Mouse (Mus musculus): ENCODE data around the gene Nedd9.

Gene Nedd9

DNA sequence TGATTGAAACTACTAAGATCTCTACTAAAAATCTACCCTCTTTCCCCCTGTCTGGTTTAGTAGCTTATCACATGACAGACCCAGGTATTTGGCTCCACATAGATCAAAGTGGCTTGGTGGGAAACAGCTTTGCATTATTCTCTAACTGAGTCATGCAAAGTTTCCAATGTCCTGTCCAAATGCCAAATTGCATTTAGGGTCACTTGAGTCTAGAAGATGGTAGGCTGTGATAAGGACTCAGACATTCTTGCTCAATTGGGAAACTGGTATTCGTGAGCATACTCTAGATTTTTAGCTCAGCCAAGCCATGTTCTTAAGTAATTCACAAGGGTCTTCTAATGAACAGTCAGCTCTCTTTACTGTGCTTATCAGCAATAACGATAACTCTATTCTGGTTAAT lies 7.5 kb upstream of the Nedd9 start:
- in situ Hi-C loops (cut with MboI; ENCODE audit: unreplicated experiment in 2 of 2) = no loop called here

DNA sequence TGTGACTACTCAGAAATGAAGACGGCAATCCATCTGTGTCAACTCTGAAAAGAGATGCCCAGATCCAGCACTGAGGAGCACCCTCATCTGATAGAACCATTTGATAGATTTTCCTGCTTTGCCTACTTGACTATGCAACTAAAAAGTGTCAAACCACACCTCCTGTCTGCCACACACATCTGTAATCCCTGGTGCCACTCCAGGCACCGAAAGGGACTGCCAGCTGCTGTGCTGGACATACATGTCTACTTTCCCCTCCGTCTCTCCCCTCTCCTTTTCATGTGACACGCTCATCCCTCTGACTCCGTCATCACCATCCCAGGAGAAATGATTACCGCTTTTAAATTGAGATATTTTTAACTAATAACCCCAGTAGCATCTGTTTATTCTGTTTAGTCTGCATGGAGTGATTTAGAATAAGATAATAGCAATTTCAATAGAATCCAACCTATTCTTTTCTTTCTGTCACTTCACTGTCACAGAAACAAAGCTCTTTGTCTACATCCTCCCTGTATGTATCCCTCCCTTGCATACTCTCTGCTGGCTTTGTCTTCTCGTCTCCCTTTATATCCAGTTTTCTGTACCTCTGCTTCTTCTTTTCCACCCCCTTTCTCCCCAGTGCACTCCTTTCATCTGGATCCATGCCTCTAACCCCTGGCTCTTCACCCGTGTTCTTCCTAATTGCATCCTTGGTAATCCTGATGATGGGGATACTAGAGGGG lies 5.0 kb upstream of the Nedd9 start:
- in situ Hi-C loops (cut with MboI; ENCODE audit: unreplicated experiment in 2 of 2) = no loop called here

DNA sequence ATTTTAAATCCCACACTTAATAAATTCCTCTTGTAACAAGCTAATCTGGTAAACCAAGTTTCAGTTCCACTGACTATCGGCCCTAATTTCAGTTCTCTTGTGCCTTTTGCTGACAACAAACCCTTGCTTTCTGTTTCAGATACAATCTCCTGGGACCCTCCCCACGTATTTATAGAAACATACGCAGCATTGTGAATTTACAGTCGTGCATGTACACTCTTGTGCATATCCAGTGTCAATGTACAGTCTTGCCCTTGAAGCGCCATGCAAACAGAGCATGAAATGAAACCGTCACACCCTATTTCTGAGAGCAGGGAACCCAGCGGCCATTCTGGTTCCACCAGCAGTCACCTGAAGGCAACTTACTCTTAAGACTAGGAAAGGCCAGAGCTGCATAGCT lies 4.4 kb upstream of the Nedd9 start:
- in situ Hi-C loops (cut with MboI; ENCODE audit: unreplicated experiment in 2 of 2) = no loop called here

DNA sequence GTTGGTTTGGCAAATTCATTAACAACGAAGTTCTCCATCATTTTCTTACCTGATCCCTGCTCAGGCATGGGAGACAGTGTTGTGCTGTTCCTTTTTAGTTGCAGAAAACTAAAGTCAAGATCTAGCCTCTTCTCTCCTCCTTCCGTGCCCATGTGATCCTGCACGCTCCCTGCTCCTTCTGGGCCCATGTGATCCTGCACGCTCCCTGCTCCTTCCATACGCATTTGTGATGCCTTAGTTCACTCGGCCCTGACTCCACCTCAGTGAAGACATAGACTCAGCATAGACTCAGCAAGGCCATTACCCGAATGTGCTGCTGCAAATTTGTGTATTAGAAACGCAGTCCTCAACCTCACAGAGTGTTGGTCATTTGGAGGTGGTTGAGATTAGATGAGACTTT lies 3.1 kb upstream of the Nedd9 start:
- in situ Hi-C loops (cut with MboI; ENCODE audit: unreplicated experiment in 2 of 2) = no loop called here

DNA sequence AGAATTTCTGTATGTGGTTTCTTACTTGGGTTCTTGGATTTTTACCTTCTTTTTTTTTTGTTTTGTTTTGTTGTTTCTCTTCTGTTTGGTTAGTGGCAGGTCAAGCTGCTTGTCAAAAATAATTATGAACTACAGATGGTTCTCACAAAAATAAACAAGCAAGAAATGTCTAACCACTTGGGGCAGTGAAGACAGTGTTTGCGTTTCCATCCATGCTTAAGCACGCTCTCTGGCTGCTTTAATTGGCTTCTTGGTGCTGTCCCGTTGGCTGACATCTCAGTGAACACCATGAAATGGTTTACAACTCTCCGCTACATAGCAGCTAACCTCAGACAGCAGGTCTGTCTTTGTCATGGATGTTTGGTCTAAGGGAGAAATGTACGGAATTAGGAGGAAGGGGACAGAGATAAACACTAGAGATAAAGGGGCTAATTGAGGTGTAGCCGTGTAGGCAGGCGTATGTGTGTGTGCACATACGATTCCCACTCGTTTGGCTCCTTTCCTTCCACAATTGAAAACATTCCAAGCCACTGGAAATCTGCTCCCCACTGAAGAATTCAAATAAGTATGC lies 2.6 kb upstream of the Nedd9 start:
- in situ Hi-C loops (cut with MboI; ENCODE audit: unreplicated experiment in 2 of 2) = loop anchor here in 1 of 2 experiments (10.0 kb wide), 1 partner anchor 65 kb away; no protein-coding TSS in a partner anchor

DNA sequence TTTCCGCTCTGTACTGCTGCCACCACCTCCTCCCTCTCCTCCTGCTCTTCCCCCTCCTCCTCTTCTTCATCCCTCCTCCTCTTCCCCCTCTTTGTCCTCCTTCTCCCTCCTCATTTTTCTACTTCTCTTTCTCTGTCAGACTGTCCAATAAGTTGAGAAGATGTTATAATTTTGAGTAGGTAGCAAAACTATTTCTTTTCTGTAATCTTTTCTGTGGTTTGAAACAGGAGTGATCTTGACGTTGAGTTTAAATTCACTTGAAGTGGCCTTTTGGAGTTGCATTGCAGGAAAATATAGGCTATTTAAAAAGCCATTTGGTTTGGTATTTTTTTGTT lies 214 bp upstream of the Nedd9 start:
- in situ Hi-C loops (cut with MboI; ENCODE audit: unreplicated experiment in 2 of 2) = loop anchor here in 1 of 2 experiments (10.0 kb wide), 1 partner anchor 67 kb away; no protein-coding TSS in a partner anchor

DNA sequence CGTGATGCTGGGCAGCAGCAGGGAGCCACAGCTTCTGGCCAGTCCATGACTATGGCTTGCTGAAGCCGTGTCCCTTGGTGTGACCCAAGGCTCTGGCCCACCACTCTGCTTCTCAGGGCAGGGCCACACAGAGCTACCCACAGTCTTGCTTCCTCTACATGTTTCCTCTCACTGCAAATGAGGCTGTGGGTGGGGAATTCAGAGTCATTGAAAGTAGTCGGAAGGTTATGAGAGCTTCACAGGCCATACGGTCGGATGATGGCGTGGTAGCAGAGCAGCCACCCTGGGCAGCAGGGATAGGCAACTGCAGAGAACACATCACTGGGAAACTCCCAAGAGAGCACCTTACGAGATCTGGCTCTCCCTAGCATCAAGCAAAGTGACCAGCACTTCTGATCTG lies 3.2 kb downstream of the Nedd9 start:
- in situ Hi-C loops (cut with MboI; ENCODE audit: unreplicated experiment in 2 of 2) = loop anchor here in 1 of 2 experiments (10.0 kb wide), 1 partner anchor 71 kb away; no protein-coding TSS in a partner anchor

DNA sequence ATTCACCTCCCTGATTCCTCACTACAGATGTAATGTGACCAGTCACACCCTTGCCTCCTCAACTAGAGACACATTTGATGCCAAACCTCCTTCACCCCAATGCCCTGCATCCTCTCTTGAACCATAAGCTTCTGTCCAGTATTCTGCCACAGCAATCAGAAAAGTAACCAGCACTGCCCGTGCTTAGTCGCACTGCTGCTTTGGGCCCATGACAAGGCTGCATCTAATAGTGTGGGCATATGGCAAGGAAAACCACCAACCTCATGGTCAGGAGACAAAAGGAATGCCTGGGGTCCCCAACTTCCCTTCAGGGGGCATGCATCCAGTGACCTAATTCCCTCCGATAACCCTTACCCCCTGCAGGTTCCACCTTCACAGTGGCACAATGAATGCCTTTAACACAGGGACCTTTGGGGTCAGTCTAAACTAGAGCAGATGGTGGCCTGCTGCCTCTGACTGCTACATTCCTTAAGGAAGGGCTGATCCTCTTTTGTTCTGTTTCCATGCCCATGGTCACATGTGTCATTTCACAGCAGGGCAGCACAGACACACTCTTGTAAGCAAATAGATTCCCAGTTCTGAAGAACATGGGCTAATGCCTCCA lies 4.7 kb downstream of the Nedd9 start:
- in situ Hi-C loops (cut with MboI; ENCODE audit: unreplicated experiment in 2 of 2) = loop anchor here in 1 of 2 experiments (10.0 kb wide), 1 partner anchor 72 kb away; no protein-coding TSS in a partner anchor

DNA sequence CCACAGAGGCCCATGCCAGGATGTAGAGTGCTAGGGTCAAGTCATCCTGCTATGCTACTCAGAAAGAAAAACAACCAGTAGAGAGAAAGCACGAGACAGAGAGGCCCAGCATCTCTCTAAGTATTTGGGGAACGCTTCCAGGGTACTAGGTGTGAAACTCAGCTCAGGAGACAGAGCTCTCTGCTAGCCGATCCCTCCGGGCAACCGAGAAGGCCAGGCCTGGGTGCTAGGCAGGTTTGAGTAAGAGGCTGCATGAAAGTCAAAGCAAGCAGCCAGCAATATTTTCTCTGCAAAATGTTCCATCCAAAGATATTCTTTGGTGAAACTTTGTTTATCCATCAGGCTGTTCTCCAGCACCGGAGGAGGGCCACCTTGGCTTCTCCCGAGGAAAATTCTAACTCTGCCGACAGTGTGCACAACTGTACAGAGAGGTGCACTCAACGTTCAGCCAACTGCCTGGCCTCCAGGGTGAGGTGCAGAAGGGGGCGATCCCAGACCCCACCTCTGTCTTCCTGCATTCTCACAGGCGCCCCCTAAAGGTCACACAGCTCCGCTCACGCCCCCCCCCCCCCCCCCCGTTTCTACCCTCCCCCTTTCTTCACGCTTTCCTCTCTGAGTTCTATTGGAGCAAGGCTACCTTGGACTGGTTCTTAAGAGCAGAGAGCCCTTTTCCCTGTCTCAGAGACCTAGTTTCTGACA lies 7.3 kb downstream of the Nedd9 start:
- in situ Hi-C loops (cut with MboI; ENCODE audit: unreplicated experiment in 2 of 2) = loop anchor here in 1 of 2 experiments (10.0 kb wide), 1 partner anchor 75 kb away; no protein-coding TSS in a partner anchor

DNA sequence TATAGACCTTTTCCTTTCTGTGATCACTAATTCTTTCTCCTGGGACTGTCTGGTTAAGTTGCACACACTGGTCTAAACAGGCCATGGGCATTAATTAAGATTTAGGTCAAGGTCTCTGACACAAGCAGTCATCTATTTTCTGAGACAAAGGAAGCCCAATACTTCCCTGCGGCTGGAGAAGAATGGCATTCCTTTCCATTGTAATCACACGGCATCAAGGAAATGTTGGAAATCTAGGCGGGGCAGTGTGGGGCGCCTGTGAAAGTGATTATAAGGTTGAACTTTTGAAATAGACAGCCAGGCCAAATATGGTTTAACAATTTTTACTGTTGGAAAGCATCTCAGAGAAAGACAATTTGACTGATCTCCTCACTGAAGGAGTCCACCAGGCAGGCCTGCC lies 10.9 kb downstream of the Nedd9 start:
- in situ Hi-C loops (cut with MboI; ENCODE audit: unreplicated experiment in 2 of 2) = no loop called here

DNA sequence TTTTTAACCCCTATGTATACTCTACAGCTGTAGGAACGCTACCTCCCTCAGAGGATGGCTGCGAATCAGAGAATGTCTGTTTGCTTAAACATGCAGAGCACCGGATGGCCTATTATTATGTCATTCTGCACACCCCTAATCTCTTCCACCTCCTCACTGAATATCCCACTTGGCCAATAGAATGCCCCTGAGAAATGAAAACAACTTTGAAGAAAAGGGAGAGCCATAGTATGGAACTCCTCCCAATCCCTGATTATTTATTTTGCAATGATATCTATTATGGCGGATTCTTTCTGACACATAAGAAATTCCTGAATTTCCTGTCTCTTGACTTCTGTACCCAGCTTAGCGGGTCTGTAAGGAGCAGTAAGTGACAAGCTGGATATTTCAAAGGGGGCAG lies 12.8 kb downstream of the Nedd9 start:
- in situ Hi-C loops (cut with MboI; ENCODE audit: unreplicated experiment in 2 of 2) = loop anchor here in 1 of 2 experiments (25.0 kb wide), 1 partner anchor 337 kb away; no protein-coding TSS in a partner anchor

DNA sequence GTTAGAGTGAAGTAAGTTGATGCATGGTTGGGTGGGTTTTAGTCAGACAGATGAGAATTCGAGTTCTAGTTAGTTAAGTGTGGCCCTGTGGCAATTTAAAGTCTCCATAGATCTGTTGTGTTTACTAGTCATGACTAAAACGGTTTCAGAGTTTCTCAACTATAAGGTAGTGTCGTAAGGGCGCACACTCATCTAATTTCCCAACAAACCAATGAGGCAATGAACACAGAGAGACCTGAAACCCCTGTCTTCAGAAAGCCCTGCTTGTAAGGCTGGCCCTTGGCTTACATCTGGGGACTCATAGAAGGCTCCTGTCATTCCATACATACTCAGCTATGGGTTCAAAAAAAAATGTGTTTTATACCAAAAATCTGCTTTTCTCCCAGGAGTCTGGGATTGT lies 13.7 kb downstream of the Nedd9 start:
- in situ Hi-C loops (cut with MboI; ENCODE audit: unreplicated experiment in 2 of 2) = loop anchor here in 1 of 2 experiments (25.0 kb wide), 1 partner anchor 336 kb away; no protein-coding TSS in a partner anchor

DNA sequence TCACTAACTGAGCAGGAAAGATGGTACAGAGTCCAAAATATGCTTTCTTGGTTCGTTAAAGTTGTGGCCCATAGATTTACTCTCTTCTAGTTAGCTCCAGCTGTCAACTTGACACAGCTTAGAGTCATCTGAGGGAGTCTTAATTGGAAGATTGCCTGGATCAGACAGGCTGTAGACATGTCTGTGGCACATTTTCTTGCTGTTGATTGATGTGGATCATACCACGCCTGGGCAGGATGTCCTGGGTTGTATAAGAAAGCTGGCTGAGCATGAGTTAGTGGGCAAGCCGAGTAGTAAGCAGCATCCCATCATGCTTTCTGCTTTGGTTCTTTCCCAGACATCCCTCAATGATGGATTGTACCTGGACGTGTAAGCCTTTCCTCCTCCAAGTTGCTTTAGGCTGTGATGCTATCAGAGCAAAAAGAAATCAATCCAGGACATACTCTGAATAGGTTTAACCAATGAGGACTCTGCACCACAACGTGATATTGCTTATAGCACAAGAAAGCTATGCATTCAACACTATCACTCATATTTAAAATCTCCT lies 14.2 kb downstream of the Nedd9 start:
- in situ Hi-C loops (cut with MboI; ENCODE audit: unreplicated experiment in 2 of 2) = loop anchor here in 1 of 2 experiments (25.0 kb wide), 1 partner anchor 336 kb away; no protein-coding TSS in a partner anchor

DNA sequence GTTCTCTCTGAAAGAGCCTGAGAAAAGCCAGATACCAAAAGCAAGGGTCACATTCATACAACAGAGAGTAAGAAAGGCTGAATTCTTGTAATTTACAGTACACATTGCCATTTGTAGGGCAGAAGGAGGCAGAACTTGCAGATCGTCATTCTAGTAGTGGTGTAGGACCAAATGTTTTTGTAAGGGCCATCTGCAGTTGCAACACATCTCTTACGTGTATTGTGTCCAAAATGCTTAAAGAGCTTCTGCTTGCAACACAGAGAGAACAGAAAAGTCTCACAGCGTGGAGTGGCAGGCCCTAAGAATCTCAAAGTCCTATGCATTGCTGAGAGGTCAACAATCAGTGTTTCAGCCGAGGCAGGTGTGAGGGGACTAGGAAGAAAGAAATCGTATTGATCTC lies 18.9 kb downstream of the Nedd9 start:
- in situ Hi-C loops (cut with MboI; ENCODE audit: unreplicated experiment in 2 of 2) = loop anchor here (5.0 to 25.0 kb wide), 3 partner anchors 49 to 331 kb away; no protein-coding TSS in a partner anchor

DNA sequence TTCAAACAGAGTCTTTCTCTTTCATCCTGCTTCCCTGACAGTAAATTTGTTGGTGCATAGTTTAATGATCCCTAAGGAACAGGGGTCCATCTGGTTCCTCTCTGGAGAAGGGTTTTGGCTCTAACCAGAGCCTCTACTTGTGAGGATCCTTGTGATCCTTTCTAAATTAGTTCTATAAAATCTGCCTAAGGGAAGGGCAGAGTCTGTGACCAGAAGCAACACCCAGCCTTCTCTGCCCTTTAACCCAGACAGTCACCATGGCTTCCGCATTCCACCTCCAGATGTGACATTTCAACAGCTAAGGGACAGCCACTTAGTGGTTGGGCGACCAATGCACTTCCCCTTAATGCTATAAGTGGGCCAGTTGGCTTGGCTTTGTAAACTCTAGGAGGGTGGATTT lies 20.1 kb downstream of the Nedd9 start:
- in situ Hi-C loops (cut with MboI; ENCODE audit: unreplicated experiment in 2 of 2) = loop anchor here (5.0 to 25.0 kb wide), 3 partner anchors 50 to 330 kb away; no protein-coding TSS in a partner anchor

DNA sequence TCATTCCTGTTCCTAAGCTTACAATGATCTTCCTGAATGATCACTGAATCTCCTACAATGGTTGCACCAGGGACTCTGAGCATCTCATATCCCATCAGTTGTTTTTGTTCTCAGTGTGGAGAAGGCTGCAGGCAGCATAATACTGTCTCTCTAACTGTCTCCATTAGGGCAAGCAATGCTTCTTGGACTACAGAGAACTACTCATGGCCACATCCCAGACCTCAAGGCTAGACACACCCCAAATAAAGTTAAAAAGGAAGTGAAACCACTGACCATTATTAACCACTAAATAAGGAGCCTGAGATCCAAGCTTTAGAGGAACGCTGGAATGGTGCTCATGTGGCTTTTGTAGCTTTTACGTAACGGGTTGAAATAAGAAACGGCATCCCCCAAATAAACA lies 20.5 kb downstream of the Nedd9 start:
- in situ Hi-C loops (cut with MboI; ENCODE audit: unreplicated experiment in 2 of 2) = loop anchor here (5.0 to 25.0 kb wide), 3 partner anchors 51 to 329 kb away; no protein-coding TSS in a partner anchor

DNA sequence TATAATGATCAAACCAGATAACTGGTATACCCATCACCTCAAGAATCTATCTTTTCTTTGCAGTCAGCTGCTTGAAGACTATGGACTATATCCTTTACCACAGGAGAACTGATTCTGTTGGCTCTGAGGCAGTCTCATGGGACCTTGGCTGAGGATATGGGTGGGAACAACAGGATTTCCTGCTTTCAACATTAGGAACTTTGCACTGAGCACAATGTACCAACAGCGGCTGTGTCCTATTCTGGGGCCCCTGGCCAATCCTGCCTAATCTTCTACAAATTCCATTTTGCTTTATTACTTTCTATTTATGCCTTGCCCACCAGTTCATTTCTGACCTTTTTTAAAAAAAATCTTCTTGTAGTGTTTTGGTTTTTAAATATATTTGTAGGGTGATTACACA lies 21.0 kb downstream of the Nedd9 start:
- in situ Hi-C loops (cut with MboI; ENCODE audit: unreplicated experiment in 2 of 2) = loop anchor here (5.0 to 25.0 kb wide), 3 partner anchors 51 to 329 kb away; no protein-coding TSS in a partner anchor

DNA sequence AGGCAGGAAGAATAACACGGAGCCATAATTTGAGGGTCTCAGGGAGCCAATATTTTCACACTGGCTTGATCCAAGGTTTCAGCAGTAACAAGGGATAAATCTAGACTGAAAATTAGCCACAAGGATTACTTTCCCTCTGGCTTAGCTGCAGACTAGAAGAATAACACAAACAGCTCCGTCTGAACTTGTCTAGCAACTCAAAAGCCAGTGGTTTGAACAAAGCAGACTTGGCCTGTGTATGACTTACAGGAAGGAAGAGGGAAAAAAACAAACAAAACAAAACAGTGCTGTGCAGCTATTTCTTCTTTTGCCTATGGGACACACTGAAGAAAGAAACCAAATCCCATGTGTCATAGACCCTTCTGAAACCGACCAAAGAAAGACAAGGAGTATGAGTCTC lies 25.7 kb downstream of the Nedd9 start:
- in situ Hi-C loops (cut with MboI; ENCODE audit: unreplicated experiment in 2 of 2) = loop anchor here (5.0 to 25.0 kb wide), 3 partner anchors 106 to 324 kb away; no protein-coding TSS in a partner anchor

DNA sequence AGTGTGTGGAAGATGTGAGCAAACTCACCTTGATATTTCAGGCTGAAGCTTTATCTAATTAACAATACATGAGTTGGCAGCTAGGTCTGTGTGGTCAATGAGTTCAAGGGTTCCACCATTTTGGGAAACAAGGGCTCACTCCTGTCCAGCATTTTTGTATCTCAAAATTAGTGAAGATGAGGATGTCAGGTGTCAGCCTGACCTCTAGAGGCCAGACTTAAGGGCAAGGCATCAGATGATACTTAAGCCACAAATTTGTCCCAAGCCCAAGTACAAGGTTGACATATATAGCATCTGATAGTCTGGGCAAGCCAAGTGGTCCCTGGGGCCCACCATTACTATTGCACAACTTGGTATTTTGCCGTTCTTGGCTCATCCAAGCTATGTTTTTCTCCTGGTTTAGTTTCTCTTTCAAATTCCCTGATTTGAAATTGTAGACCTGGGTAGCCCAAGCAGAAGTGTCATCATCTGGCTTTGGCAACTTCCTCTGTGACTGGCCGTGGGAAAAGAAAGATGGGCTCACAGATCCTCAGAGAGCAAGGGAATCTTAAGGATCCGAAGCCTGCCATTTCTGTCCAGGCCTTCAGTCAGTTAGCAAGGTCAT lies 27.4 kb downstream of the Nedd9 start:
- in situ Hi-C loops (cut with MboI; ENCODE audit: unreplicated experiment in 2 of 2) = loop anchor here (5.0 to 25.0 kb wide), 4 partner anchors 108 to 322 kb away; no protein-coding TSS in a partner anchor

DNA sequence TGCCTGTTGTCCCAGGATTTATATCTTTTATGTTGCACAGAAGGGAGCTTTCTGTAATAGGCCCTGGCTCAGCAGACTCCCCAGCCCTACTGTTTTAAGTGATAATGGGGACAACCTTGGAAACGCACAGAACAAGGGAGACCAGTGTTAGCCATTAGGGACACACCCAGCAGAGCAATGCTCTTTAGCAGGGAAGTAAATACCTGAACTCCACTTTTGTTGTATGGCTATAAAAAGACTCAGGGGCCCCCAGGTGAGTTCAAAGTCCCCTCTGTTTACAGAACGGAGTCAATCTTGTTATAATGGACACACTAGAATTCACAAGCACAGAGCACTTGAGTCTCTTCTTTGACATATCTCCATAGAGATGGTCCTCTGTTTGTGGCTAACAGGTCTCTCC lies 28.5 kb downstream of the Nedd9 start:
- in situ Hi-C loops (cut with MboI; ENCODE audit: unreplicated experiment in 2 of 2) = loop anchor here in 1 of 2 experiments (10.0 to 25.0 kb wide), 2 partner anchors 154 to 321 kb away; no protein-coding TSS in a partner anchor
